Mouse (Mus musculus) cerebellum, postnatal 14 days (tissue): ENCODE data around the gene Il9r.

Source experiments
- DNase-seq, 2 experiments: peaks; one replicate each; pipeline ENCODE4 v3.0.0; 2021; ENCODE audit warnings: mixed read lengths in 2 of 2

Il9r gene

GRCm38 (mm10) chr11:32157791-32158594 lies 42.1 kb downstream of the Il9r start:
- DNase-seq = peak; percentile 75 to 76

- DNase-seq = no peak
Observed at GRCm38 (mm10) chr11:32156854-32157630, 43.0 kb downstream of the Il9r start.

DNA sequence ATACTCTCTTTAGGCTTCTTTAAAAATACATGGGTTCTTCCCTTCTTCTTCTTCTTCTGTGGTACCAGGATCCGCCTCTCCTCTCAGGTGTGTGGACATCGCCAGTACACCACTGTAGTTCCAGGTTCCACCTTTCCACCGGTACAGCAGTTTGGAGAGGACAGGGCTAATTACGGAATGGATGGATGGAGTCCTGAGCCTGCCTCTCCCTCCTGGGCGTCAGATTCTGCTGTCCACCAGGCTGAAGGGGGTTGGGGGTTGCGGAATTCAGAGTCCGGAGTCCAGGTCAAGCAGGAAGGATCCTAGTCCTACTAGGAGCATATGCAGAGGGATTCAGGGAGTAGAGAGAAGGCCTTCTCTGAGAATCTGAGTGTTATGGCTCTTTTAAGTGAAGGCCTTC lies 46.9 kb downstream of the Il9r start:
- DNase-seq = no peak

- no peak for DNase-seq
Observed at GRCm38 (mm10) chr11:32152814-32153213, 47.3 kb downstream of the Il9r start.

GRCm38 (mm10) chr11:32151243-32151642 lies 48.8 kb downstream of the Il9r start:
- DNase-seq = no peak

- no peak for DNase-seq
Observed at GRCm38 (mm10) chr11:32149605-32150004, 50.5 kb downstream of the Il9r start.

GRCm38 (mm10) chr11:32142771-32143170 lies 57.3 kb downstream of the Il9r start:
- DNase-seq = peak; percentile 44 to 49

DNA sequence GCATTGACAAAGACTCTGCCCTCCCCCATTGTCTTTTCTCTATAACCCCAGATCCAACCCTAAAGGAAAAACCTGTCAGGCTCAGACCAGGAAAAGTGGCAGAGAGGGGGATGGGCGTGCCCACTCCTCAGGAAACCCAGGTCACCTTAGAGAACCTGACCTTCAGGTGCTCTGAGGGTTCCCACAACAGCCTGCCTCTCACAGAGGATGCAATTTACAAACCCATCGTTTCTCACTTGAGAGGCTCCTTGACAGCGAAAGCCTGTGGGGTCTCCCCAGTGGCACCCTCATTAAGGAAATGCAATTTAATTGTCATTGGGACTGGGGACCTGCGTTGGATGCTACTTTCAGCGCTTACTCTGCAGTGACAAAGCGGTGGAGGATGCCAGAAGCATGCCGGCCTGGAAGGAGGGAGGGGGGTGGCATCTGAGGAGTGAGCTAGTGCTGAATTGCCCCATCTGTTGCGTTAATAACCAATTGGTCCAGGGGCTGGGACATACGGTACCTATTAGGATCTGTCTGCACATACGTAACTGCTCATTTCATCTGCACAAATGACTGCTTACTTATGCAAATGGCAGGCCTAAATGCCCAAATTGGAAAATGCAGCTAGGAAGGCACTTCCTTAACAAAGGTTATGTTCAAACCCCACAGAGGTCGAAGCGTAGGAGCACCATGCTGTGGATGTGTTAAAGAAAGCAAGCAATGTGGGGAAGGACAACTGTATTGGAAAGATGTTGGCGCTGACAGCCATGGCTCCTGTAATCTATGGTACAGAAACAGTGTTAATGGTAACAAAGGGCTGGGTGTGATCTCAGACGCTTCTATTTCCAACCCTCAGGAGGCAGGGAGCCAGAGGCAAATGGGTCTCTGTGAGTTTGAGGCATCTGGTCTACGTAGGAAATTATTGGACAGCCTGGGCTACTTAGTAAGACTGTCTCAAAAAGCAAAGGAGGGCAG lies 58.2 kb downstream of the Il9r start:
- peak; percentile 72 to 77 for DNase-seq

DNA sequence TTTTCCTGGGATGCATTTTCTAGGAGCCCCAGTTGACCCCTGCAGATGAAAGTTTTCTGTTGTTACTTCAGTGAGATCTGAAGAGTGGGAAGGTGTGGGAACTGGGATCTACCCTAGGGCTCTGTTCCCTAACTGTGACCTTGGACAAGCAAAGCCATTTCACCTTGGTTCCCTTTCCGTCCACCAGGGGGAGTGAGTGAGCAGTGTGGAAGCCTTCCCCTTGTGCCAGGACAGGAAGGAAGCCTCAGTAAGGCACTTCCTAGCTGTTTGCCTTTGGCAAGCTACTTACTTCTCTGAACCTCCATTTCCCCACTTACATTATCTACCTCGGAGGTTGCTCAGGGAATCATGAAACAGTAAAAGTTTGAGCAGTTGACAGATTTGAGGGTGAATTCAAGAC lies 59.0 kb downstream of the Il9r start:
- DNase-seq = peak; percentile 84 to 92

- no peak for DNase-seq
Observed at GRCm38 (mm10) chr11:32139528-32139961, 60.5 kb downstream of the Il9r start.

DNA sequence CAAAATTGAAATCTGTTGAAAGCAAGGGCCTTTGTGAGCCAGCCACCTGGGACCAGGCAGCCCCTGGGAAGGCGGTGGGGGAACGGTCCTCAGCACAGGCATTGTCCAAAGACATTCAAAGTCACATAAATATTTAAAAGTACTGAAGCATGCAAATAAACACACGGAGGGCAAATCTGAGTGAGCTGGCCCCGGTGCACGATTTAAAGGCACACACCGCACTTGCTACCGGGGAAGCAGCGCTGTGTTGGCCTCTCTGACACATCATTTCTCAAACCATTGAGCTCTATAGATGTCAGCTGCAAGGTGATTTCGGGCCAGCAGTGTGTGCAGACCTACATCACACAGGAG lies 61.5 kb downstream of the Il9r start:
- DNase-seq = no peak

GRCm38 (mm10) chr11:32137719-32138613 lies 62.1 kb downstream of the Il9r start:
- DNase-seq = no peak
